ENCODE assay signal across 13 mouse cellular contexts in genomic region chr9:62452373-62452993, GRCm38 (mm10).
DNase-seq lines count a peak whose midpoint lies in the region; ATAC-seq lines count a peak whose summit lies in the region.
"Had no signal": no experiment of that assay in that cellular context is flagged by ENCODE, and none has a peak within 500 bp of the region (broad histone marks: within the 10 kb centered on the region; RNA-seq: fewer than 3 reads in every experiment).

No protein-coding gene starts in this region.

- no peaks in the 10 kb centered on the region for H3K9me3 ChIP-seq in limb, embryonic 10.5 days (replicated peaks)

- H3K4me3 ChIP-seq in limb, embryonic 10.5 days, result no peak overlapping the region

- DNase-seq in adrenal gland, adult (ENCODE audit: inconsistent age in 2 of 2, low spot score in 1 of 2), result peak; percentile 52 to 80
- DNase-seq in adrenal gland, postnatal 4 days (ENCODE audit: low spot score in 2 of 2), result no peak
- DNase-seq in heart, adult 11 months, result peak; percentile 93
- DNase-seq in heart, postnatal 4 days, result no peak
- peak; percentile 48 for DNase-seq in kidney, postnatal 14 days
- no peak for DNase-seq in kidney, postnatal 10 days
- no peak for DNase-seq in limb, embryonic 10.5 days (ENCODE audit: low spot score)
- DNase-seq: embryo, embryonic 11 days; gastrocnemius, postnatal 14 days; lung, postnatal 14 days had no signal

- ATAC-seq in CD4-positive, CD25-positive, alpha-beta regulatory T cell, adult 4 months, result no peak
- ATAC-seq: intestine, embryonic 16.5 days; midbrain, embryonic 16.5 days had no signal

- WGBS in limb, embryonic 10.5 days, result 90% methylated on average over 8 of the region's 8 CpGs

- H3K27ac ChIP-seq in limb, embryonic 10.5 days, result 0 out of 2 replicates have a peak overlapping the region, but pooled peaks have one; percentile 46

- H3K4me1 ChIP-seq in limb, embryonic 10.5 days, result peaks cover 11% of the 10 kb centered on the region

- no peaks in the 10 kb centered on the region for H3K27me3 ChIP-seq in limb, embryonic 10.5 days (ENCODE audit: low read depth, poor library complexity, severe bottlenecking)

- no peaks in the 10 kb centered on the region for H3K36me3 ChIP-seq in limb, embryonic 10.5 days

Comparison
In these comparisons a context has a peak if more than half of its experiments do, and no peak if none do; other contexts are left out.
1. DNase-seq: peak in adrenal gland, adult (2 of 2), heart, adult 11 months (single experiment) and kidney, postnatal 14 days (single experiment); none in adrenal gland, postnatal 4 days (0 of 2), heart, postnatal 4 days (single experiment), kidney, postnatal 10 days (single experiment) and limb, embryonic 10.5 days (single experiment).